Mouse (Mus musculus) left cerebral cortex, postnatal 25 days (tissue): Measurements from ENCODE around the gene Syna. TPM values are rescaled to one million over a fixed set of nuclear protein-coding genes. Genes with fewer than 3 reads are reported as not detected.

Source experiments
- DNase-seq, 2 experiments: peaks; one replicate each; pipeline ENCODE4 v3.0.0; 2022; ENCODE audit warnings: low spot score in 2 of 2, mixed read lengths in 1 of 2
- intact Hi-C: fragments of 180-260 bp; cut with DNase I; formaldehyde crosslinking; loops from one replicate; pipeline ENCODE4 v1.15.1; 2025
- total RNA-seq, 2 experiments: library from RNA; stranded (reverse); gene quantifications; 2 replicates each; pipeline ENCODE4 v1.2.3; 2021

The Syna gene
- total RNA-seq, 2 experiments from 2014 or later, result 0.16 to 0.23 TPM

GRCm38 (mm10) chr5:134571730-134572507 is 11.9 kb upstream of the Syna start:
- DNase-seq, result peak; percentile 32 to 64
- intact Hi-C loops, result loop anchor here (1.0 kb wide), 1 partner anchor 20 kb away; the partner anchor contains the start of gene Clip2

GRCm38 (mm10) chr5:134568964-134569491 is 9.1 kb upstream of the Syna start:
- DNase-seq, result peak in 1 of 2 experiments; percentile 62
- intact Hi-C loops, result no loop called here

DNA sequence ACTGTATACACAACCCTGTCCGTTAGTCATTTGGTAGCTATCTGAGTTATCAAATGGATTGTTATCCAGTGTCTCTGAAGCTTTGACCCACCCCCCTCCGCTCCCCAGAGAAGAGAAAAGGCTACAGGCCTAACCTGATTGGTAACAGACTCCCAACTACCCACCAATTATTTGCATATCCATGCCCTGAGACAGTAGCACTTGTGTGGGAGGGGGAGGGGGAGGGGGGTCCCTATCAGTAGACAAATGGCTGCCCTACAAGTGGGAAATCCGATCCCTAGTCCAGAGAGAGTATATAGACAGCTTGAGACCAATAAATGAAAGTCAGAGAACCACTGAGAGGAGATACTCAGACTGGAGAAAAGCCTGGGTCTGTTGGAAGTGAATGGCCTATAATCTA is 8.1 kb upstream of the Syna start:
- DNase-seq, result no peak
- intact Hi-C loops, result no loop called here

- DNase-seq, result no peak
- intact Hi-C loops, result no loop called here
These were observed 7.5 kb upstream of the Syna start for GRCm38 (mm10) chr5:134567445-134567844.

- DNase-seq, result no peak
- intact Hi-C loops, result no loop called here
These were observed 5.7 kb upstream of the Syna start for GRCm38 (mm10) chr5:134565696-134566095.

- intact Hi-C loops, result no loop called here
- no peak for DNase-seq
These were observed 4.3 kb upstream of the Syna start for GRCm38 (mm10) chr5:134564272-134564671.

GRCm38 (mm10) chr5:134560450-134561171 is 640 bp upstream of the Syna start:
- no peak for DNase-seq
- intact Hi-C loops, result no loop called here

DNA sequence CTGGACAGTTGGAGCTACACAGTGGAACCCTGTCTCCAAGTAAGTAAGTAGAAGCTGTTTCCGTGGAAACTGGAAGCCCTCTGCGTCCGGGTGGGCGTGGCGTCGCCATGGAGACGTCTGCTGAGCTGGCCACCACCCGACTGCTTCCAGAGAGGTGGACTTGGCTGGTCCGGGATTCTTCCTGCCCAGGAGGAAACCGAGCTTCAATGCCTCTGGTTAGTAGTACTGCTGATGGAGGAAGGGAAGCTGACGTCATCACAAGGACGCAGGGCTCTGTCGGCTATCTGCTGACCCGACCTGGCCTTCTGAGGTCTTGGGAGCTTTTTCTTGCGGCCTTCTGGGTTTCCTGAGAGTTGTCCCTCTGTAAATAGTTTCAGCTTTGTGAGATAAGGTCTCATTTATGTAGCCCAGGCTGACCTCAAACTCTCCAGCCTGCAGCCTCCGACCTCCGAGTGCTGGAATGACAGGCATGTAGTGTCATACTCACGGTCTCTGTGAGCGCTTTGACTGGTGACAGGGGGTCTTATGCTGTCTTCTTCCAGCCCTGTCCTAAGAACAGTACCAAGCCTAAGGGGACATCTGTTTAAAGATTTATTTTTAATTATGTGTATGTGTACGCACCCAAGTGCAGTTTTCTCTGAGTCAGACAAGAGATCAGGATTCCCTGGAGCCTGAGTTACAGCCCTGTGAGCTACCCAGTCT is 4.4 kb downstream of the Syna start:
- peak; percentile 77 to 94 for DNase-seq
- intact Hi-C loops, result no loop called here

- no peak for DNase-seq
- intact Hi-C loops, result no loop called here
These were observed 5.9 kb downstream of the Syna start for GRCm38 (mm10) chr5:134553951-134554546.

DNA sequence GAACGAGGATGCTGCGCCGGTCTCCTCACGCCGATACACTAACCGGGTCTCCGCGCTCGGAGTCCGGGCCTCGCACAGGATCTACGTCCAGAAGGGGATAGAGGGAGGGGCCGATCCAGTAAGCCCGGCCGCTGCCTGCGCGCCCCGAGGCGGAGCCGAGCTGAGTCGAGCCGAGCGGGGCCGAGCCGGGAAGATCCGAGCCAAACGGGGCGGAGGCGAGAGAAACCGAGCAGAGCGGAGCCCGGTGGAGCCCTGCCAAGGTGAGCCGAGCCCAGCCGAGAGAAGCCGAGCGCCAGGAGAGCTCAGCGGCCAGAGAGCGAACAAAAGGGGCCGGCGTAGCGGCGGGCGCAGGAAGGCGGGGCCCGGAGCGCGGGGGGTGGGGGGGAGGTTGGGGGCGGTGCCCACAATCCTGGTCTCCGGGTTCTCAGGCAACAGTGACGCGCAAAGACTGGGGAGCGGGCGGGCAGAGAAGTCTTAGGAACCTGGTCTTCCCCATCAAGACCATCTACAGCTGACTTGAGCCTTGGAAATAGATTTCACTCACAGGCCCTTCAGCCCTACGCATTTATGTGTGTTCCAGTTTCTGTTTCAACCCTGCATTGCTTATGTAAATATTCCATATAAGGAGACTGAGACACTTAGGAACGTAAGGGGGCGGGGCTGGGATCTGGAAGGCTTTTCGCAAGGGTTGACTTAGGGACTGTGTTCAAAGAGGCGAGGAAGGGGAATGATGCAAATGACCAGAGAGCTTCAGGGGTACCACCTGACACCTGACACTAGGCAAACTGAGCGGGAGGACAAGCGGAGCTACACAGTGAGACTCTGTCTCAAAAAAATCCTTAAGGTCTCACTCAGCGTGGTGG is 7.6 kb downstream of the Syna start, which contains the start of gene Clip2:
Clip2 (minus strand) TSS at position 325 of the 863 bp plus-strand sequence.
- intact Hi-C loops, result loop anchor here (1.0 kb wide), 1 partner anchor 19 kb away; no protein-coding TSS in a partner anchor
- DNase-seq, result peak; percentile 98

GRCm38 (mm10) chr5:134551233-134552109 is 8.5 kb downstream of the Syna start:
- peak; percentile 65 to 67 for DNase-seq
- intact Hi-C loops, result loop anchor here (1.0 kb wide), 1 partner anchor 20 kb away; no protein-coding TSS in a partner anchor

GRCm38 (mm10) chr5:134550836-134551232 is 9.1 kb downstream of the Syna start:
- DNase-seq, result peak in 1 of 2 experiments; percentile 30
- intact Hi-C loops, result no loop called here

GRCm38 (mm10) chr5:134549640-134550168 is 10.3 kb downstream of the Syna start:
- intact Hi-C loops, result loop anchor here (5.0 kb wide), 1 partner anchor 42 kb away; no protein-coding TSS in a partner anchor
- DNase-seq, result no peak

GRCm38 (mm10) chr5:134548306-134548705 is 11.7 kb downstream of the Syna start:
- intact Hi-C loops, result loop anchor here (5.0 kb wide), 1 partner anchor 41 kb away; no protein-coding TSS in a partner anchor
- no peak for DNase-seq

- peak in 1 of 2 experiments; percentile 38 for DNase-seq
- intact Hi-C loops, result loop anchor here (5.0 kb wide), 1 partner anchor 39 kb away; no protein-coding TSS in a partner anchor
These were observed 13.2 kb downstream of the Syna start for GRCm38 (mm10) chr5:134546790-134547189.

GRCm38 (mm10) chr5:134545242-134545629 is 14.7 kb downstream of the Syna start:
- peak in 1 of 2 experiments; percentile 41 for DNase-seq

More at GRCm38 (mm10) chr5:134545242-134545629, 14.7 kb downstream of the Syna start:
- intact Hi-C loops, result loop anchor here (5.0 kb wide), 1 partner anchor 38 kb away; no protein-coding TSS in a partner anchor
